Mouse (Mus musculus): Measurements from ENCODE around the gene Ola1.

Gene Ola1

GRCm38 (mm10) chr2:73218913-73219312 is at the start of gene Ola1:
TSS of gene Ola1 (minus strand) at chr2:73218924.
- no peak for DNase-seq (ENCODE audit: low spot score)

- DNase-seq (ENCODE audit: low spot score): no peak
Observed at GRCm38 (mm10) chr2:73268281-73268680, 49.6 kb upstream of the Ola1 start.

- no peak for DNase-seq (ENCODE audit: low spot score)
Observed at GRCm38 (mm10) chr2:73267818-73268217, 49.1 kb upstream of the Ola1 start.

GRCm38 (mm10) chr2:73267231-73267630 is 48.5 kb upstream of the Ola1 start:
- no peak for DNase-seq (ENCODE audit: low spot score)

- DNase-seq (ENCODE audit: low spot score): no peak
Observed at GRCm38 (mm10) chr2:73266623-73267022, 47.9 kb upstream of the Ola1 start.

- no peak for DNase-seq (ENCODE audit: low spot score)
Observed at GRCm38 (mm10) chr2:73266011-73266410, 47.3 kb upstream of the Ola1 start.

GRCm38 (mm10) chr2:73264611-73265195 is 46.0 kb upstream of the Ola1 start:
- DNase-seq (ENCODE audit: low spot score): no peak

GRCm38 (mm10) chr2:73263794-73264610 is 45.3 kb upstream of the Ola1 start:
- peak; percentile 47 for DNase-seq (ENCODE audit: low spot score)

- no peak for DNase-seq (ENCODE audit: low spot score)
Observed at GRCm38 (mm10) chr2:73263172-73263765, 44.5 kb upstream of the Ola1 start.

GRCm38 (mm10) chr2:73248701-73249100 is 30.0 kb upstream of the Ola1 start:
- no peak for DNase-seq (ENCODE audit: low spot score)

GRCm38 (mm10) chr2:73241299-73241698 is 22.6 kb upstream of the Ola1 start:
- no peak for DNase-seq (ENCODE audit: low spot score)

GRCm38 (mm10) chr2:73231081-73231480 is 12.4 kb upstream of the Ola1 start:
- DNase-seq (ENCODE audit: low spot score): no peak

GRCm38 (mm10) chr2:73213871-73214659 is 4.7 kb downstream of the Ola1 start:
- peak; percentile 97 for DNase-seq (ENCODE audit: low spot score)

- no peak for DNase-seq (ENCODE audit: low spot score)
Observed at GRCm38 (mm10) chr2:73213539-73213870, 5.2 kb downstream of the Ola1 start.

- no peak for DNase-seq (ENCODE audit: low spot score)
Observed at GRCm38 (mm10) chr2:73204328-73204727, 14.4 kb downstream of the Ola1 start.

GRCm38 (mm10) chr2:73188488-73188887 is 30.2 kb downstream of the Ola1 start:
- DNase-seq (ENCODE audit: low spot score): no peak

- DNase-seq (ENCODE audit: low spot score): no peak
Observed at GRCm38 (mm10) chr2:73185185-73185584, 33.5 kb downstream of the Ola1 start.

- DNase-seq (ENCODE audit: low spot score): no peak
Observed at GRCm38 (mm10) chr2:73169496-73169895, 49.2 kb downstream of the Ola1 start.

GRCm38 (mm10) chr2:73167126-73167525 is 51.6 kb downstream of the Ola1 start:
- DNase-seq (ENCODE audit: low spot score): peak; percentile 63

- no peak for DNase-seq (ENCODE audit: low spot score)
Observed at GRCm38 (mm10) chr2:73164666-73165065, 54.1 kb downstream of the Ola1 start.

- DNase-seq (ENCODE audit: low spot score): no peak
Observed at GRCm38 (mm10) chr2:73160772-73161171, 58.0 kb downstream of the Ola1 start.

- DNase-seq (ENCODE audit: low spot score): no peak
Observed at GRCm38 (mm10) chr2:73157202-73157601, 61.5 kb downstream of the Ola1 start.

GRCm38 (mm10) chr2:73150526-73150925 is 68.2 kb downstream of the Ola1 start:
- DNase-seq (ENCODE audit: low spot score): no peak
